Mouse (Mus musculus): ENCODE measurements around the gene Pds5a. TPM values are rescaled to one million over a fixed set of nuclear protein-coding genes. Genes with fewer than 3 reads are reported as not detected.
A peak's percentile ranks its signal among the peaks of the same experiment; 100 is the strongest.

Gene Pds5a
- polyA plus RNA-seq, 1 experiment from 2014 or later: 59.6 TPM

- ATAC-seq (ENCODE audit: low read depth): peak; percentile 56; the same call in 1 of the 2 replicates
- peaks cover 16% of the 10 kb centered on the region for H3K36me3 ChIP-seq (ENCODE audit: control insufficient read depth, insufficient read depth, low read length)
- 68% methylated on average over 5 of the region's 5 CpGs for WGBS
Measured at GRCm38 (mm10) chr5:65609769-65610168, 88.3 kb downstream of the Pds5a start.

GRCm38 (mm10) chr5:65606820-65607219 is 91.3 kb downstream of the Pds5a start:
- WGBS: 94% methylated on average over 1 of the region's 1 CpGs
- no peak overlapping the region for H3K4me3 ChIP-seq (ENCODE audit: low read length)
- no peak overlapping the region for H3K9ac ChIP-seq (ENCODE audit: low read length)
- ATAC-seq (ENCODE audit: low read depth): no peak
- no peaks in the 10 kb centered on the region for H3K4me1 ChIP-seq (replicated peaks; ENCODE audit: control insufficient read depth, insufficient read depth, low read length)
- H3K9me3 ChIP-seq (ENCODE audit: control insufficient read depth, low read length): no peaks in the 10 kb centered on the region
- H3K27ac ChIP-seq (ENCODE audit: low read length): no peak overlapping the region
- H3K36me3 ChIP-seq (ENCODE audit: control insufficient read depth, insufficient read depth, low read length): peaks cover 9% of the 10 kb centered on the region; the same call in 1 of the 2 replicates
- no peak overlapping the region for H3K4me2 ChIP-seq (ENCODE audit: low read depth, low read length)
- H3K27me3 ChIP-seq (ENCODE audit: control insufficient read depth, insufficient read depth, low read depth, low read length): no peaks in the 10 kb centered on the region

More at GRCm38 (mm10) chr5:65609769-65610168, 88.3 kb downstream of the Pds5a start:
- H3K4me1 ChIP-seq (replicated peaks; ENCODE audit: control insufficient read depth, insufficient read depth, low read length): no peaks in the 10 kb centered on the region
- H3K27ac ChIP-seq (ENCODE audit: low read length): no peak overlapping the region
- H3K27me3 ChIP-seq (ENCODE audit: control insufficient read depth, insufficient read depth, low read depth, low read length): no peaks in the 10 kb centered on the region
- H3K9me3 ChIP-seq (ENCODE audit: control insufficient read depth, low read length): no peaks in the 10 kb centered on the region
- no peak overlapping the region for H3K9ac ChIP-seq (ENCODE audit: low read length)
- no peak overlapping the region for H3K4me3 ChIP-seq (ENCODE audit: low read length)
- no peak overlapping the region for H3K4me2 ChIP-seq (ENCODE audit: low read depth, low read length)

GRCm38 (mm10) chr5:65599681-65600080 is 98.4 kb downstream of the Pds5a start:
- WGBS: 87% methylated on average over 7 of the region's 7 CpGs
- peaks cover 6% of the 10 kb centered on the region for H3K36me3 ChIP-seq (ENCODE audit: control insufficient read depth, insufficient read depth, low read length)
- ATAC-seq (ENCODE audit: low read depth): no peak

GRCm38 (mm10) chr5:65592421-65592820 is 105.7 kb downstream of the Pds5a start:
- H3K9ac ChIP-seq (ENCODE audit: low read length): no peak overlapping the region
- H3K9me3 ChIP-seq (ENCODE audit: control insufficient read depth, low read length): no peaks in the 10 kb centered on the region
- no peaks in the 10 kb centered on the region for H3K4me1 ChIP-seq (replicated peaks; ENCODE audit: control insufficient read depth, insufficient read depth, low read length)
- H3K27ac ChIP-seq (ENCODE audit: low read length): no peak overlapping the region
- H3K36me3 ChIP-seq (ENCODE audit: control insufficient read depth, insufficient read depth, low read length): peaks cover 14% of the 10 kb centered on the region
- ATAC-seq (ENCODE audit: low read depth): no peak
- H3K4me3 ChIP-seq (ENCODE audit: low read length): no peak overlapping the region
- no peaks in the 10 kb centered on the region for H3K27me3 ChIP-seq (ENCODE audit: control insufficient read depth, insufficient read depth, low read depth, low read length)
- no peak overlapping the region for H3K4me2 ChIP-seq (ENCODE audit: low read depth, low read length)
- WGBS: 79% methylated on average over 2 of the region's 2 CpGs

More at GRCm38 (mm10) chr5:65599681-65600080, 98.4 kb downstream of the Pds5a start:
- no peaks in the 10 kb centered on the region for H3K4me1 ChIP-seq (replicated peaks; ENCODE audit: control insufficient read depth, insufficient read depth, low read length)
- H3K9ac ChIP-seq (ENCODE audit: low read length): no peak overlapping the region
- H3K4me2 ChIP-seq (ENCODE audit: low read depth, low read length): no peak overlapping the region
- H3K9me3 ChIP-seq (ENCODE audit: control insufficient read depth, low read length): no peaks in the 10 kb centered on the region
- H3K4me3 ChIP-seq (ENCODE audit: low read length): no peak overlapping the region
- no peak overlapping the region for H3K27ac ChIP-seq (ENCODE audit: low read length)
- no peaks in the 10 kb centered on the region for H3K27me3 ChIP-seq (ENCODE audit: control insufficient read depth, insufficient read depth, low read depth, low read length)

GRCm38 (mm10) chr5:65590199-65590598 is 107.9 kb downstream of the Pds5a start:
- Histone ChIP-seq H3K27ac (ENCODE audit: low read length) (no peak overlapping the region), H3K9ac (ENCODE audit: low read length) (no peak overlapping the region), H3K4me3 (ENCODE audit: low read length) (no peak overlapping the region), H3K4me1 (replicated peaks; ENCODE audit: control insufficient read depth, insufficient read depth, low read length) (no peaks in the 10 kb centered on the region), H3K27me3 (ENCODE audit: control insufficient read depth, insufficient read depth, low read depth, low read length) (no peaks in the 10 kb centered on the region), H3K36me3 (ENCODE audit: control insufficient read depth, insufficient read depth, low read length) (peaks cover 15% of the 10 kb centered on the region), H3K9me3 (ENCODE audit: control insufficient read depth, low read length) (no peaks in the 10 kb centered on the region), H3K4me2 (ENCODE audit: low read depth, low read length) (no peak overlapping the region)
- ATAC-seq (ENCODE audit: low read depth): no peak
- 61% methylated on average over 1 of the region's 1 CpGs for WGBS

GRCm38 (mm10) chr5:65586291-65586690 is 111.8 kb downstream of the Pds5a start:
- H3K36me3 ChIP-seq (ENCODE audit: control insufficient read depth, insufficient read depth, low read length): peaks cover 8% of the 10 kb centered on the region
- H3K9ac ChIP-seq (ENCODE audit: low read length): no peak overlapping the region
- H3K4me2 ChIP-seq (ENCODE audit: low read depth, low read length): no peak overlapping the region
- H3K27ac ChIP-seq (ENCODE audit: low read length): no peak overlapping the region
- H3K27me3 ChIP-seq (ENCODE audit: control insufficient read depth, insufficient read depth, low read depth, low read length): no peaks in the 10 kb centered on the region
- H3K9me3 ChIP-seq (ENCODE audit: control insufficient read depth, low read length): no peaks in the 10 kb centered on the region
- H3K4me3 ChIP-seq (ENCODE audit: low read length): no peak overlapping the region
- no peaks in the 10 kb centered on the region for H3K4me1 ChIP-seq (replicated peaks; ENCODE audit: control insufficient read depth, insufficient read depth, low read length)
- ATAC-seq (ENCODE audit: low read depth): no peak
- WGBS: 82% methylated on average over 5 of the region's 5 CpGs

- H3K9me3 ChIP-seq (ENCODE audit: control insufficient read depth, low read length): no peaks in the 10 kb centered on the region
- ATAC-seq (ENCODE audit: low read depth): no peak
- peaks cover 6% of the 10 kb centered on the region for H3K36me3 ChIP-seq (ENCODE audit: control insufficient read depth, insufficient read depth, low read length)
- no peak overlapping the region for H3K4me3 ChIP-seq (ENCODE audit: low read length)
- 76% methylated on average over 3 of the region's 3 CpGs for WGBS
- H3K9ac ChIP-seq (ENCODE audit: low read length): no peak overlapping the region
- H3K27me3 ChIP-seq (ENCODE audit: control insufficient read depth, insufficient read depth, low read depth, low read length): no peaks in the 10 kb centered on the region
- no peaks in the 10 kb centered on the region for H3K4me1 ChIP-seq (replicated peaks; ENCODE audit: control insufficient read depth, insufficient read depth, low read length)
- H3K27ac ChIP-seq (ENCODE audit: low read length): no peak overlapping the region
- H3K4me2 ChIP-seq (ENCODE audit: low read depth, low read length): no peak overlapping the region
Measured at GRCm38 (mm10) chr5:65578545-65578944, 119.5 kb downstream of the Pds5a start.

- Histone ChIP-seq H3K9me3 (ENCODE audit: control insufficient read depth, low read length) (no peaks in the 10 kb centered on the region), H3K9ac (ENCODE audit: low read length) (no peak overlapping the region), H3K4me3 (ENCODE audit: low read length) (no peak overlapping the region), H3K27ac (ENCODE audit: low read length) (no peak overlapping the region), H3K27me3 (ENCODE audit: control insufficient read depth, insufficient read depth, low read depth, low read length) (no peaks in the 10 kb centered on the region), H3K4me2 (ENCODE audit: low read depth, low read length) (no peak overlapping the region), H3K4me1 (replicated peaks; ENCODE audit: control insufficient read depth, insufficient read depth, low read length) (no peaks in the 10 kb centered on the region), H3K36me3 (ENCODE audit: control insufficient read depth, insufficient read depth, low read length) (peaks cover 13% of the 10 kb centered on the region)
- ATAC-seq (ENCODE audit: low read depth): no peak
- 72% methylated on average over 2 of the region's 2 CpGs for WGBS
Measured at GRCm38 (mm10) chr5:65575896-65576295, 122.2 kb downstream of the Pds5a start.

GRCm38 (mm10) chr5:65574876-65575275 is 123.2 kb downstream of the Pds5a start:
- no peak for ATAC-seq (ENCODE audit: low read depth)
- no peak overlapping the region for H3K27ac ChIP-seq (ENCODE audit: low read length)
- 70% methylated on average over 2 of the region's 2 CpGs for WGBS

GRCm38 (mm10) chr5:65565486-65565885 is 132.6 kb downstream of the Pds5a start:
- H3K4me1 ChIP-seq (replicated peaks; ENCODE audit: control insufficient read depth, insufficient read depth, low read length): no peaks in the 10 kb centered on the region
- H3K27ac ChIP-seq (ENCODE audit: low read length): no peak overlapping the region
- H3K4me2 ChIP-seq (ENCODE audit: low read depth, low read length): no peak overlapping the region
- no peak for ATAC-seq (ENCODE audit: low read depth)
- WGBS: 78% methylated on average over 2 of the region's 2 CpGs
- H3K4me3 ChIP-seq (ENCODE audit: low read length): no peak overlapping the region
- H3K9me3 ChIP-seq (ENCODE audit: control insufficient read depth, low read length): no peaks in the 10 kb centered on the region
- H3K36me3 ChIP-seq (ENCODE audit: control insufficient read depth, insufficient read depth, low read length): peaks cover 6% of the 10 kb centered on the region; the same call in 1 of the 2 replicates
- H3K27me3 ChIP-seq (ENCODE audit: control insufficient read depth, insufficient read depth, low read depth, low read length): no peaks in the 10 kb centered on the region
- no peak overlapping the region for H3K9ac ChIP-seq (ENCODE audit: low read length)

More at GRCm38 (mm10) chr5:65574876-65575275, 123.2 kb downstream of the Pds5a start:
- H3K9me3 ChIP-seq (ENCODE audit: control insufficient read depth, low read length): no peaks in the 10 kb centered on the region
- no peak overlapping the region for H3K4me3 ChIP-seq (ENCODE audit: low read length)
- no peaks in the 10 kb centered on the region for H3K27me3 ChIP-seq (ENCODE audit: control insufficient read depth, insufficient read depth, low read depth, low read length)
- no peaks in the 10 kb centered on the region for H3K4me1 ChIP-seq (replicated peaks; ENCODE audit: control insufficient read depth, insufficient read depth, low read length)
- peaks cover 13% of the 10 kb centered on the region for H3K36me3 ChIP-seq (ENCODE audit: control insufficient read depth, insufficient read depth, low read length)
- no peak overlapping the region for H3K9ac ChIP-seq (ENCODE audit: low read length)
- H3K4me2 ChIP-seq (ENCODE audit: low read depth, low read length): no peak overlapping the region

Data from lung, embryonic 16.5 days (tissue).